Mouse (Mus musculus): ENCODE results near the gene Gm10382.
"Not testable (repeated sequence)": the region's sequence is repeated elsewhere in the genome, so short reads cannot be mapped to it uniquely, and the experiment has no call there.

Gene Gm10382

GRCm38 (mm10) chr5:125370950-125371693 lies 18.0 kb upstream of the Gm10382 start:
- no peak for DNase-seq

- DNase-seq, result no peak
Measured at GRCm38 (mm10) chr5:125372027-125372426, 17.1 kb upstream of the Gm10382 start.

- DNase-seq, result no peak
Measured at GRCm38 (mm10) chr5:125375871-125376270, 13.3 kb upstream of the Gm10382 start.

- no peak for DNase-seq
Measured at GRCm38 (mm10) chr5:125377214-125377613, 11.9 kb upstream of the Gm10382 start.

GRCm38 (mm10) chr5:125378919-125379318 lies 10.2 kb upstream of the Gm10382 start:
- no peak for DNase-seq

- no peak for DNase-seq
Measured at GRCm38 (mm10) chr5:125381954-125382672, 7.0 kb upstream of the Gm10382 start.

GRCm38 (mm10) chr5:125382673-125383558 lies 6.2 kb upstream of the Gm10382 start:
- DNase-seq, result peak; percentile 77

- DNase-seq, result no peak
Measured at GRCm38 (mm10) chr5:125383637-125384420, 5.3 kb upstream of the Gm10382 start.

- no peak for DNase-seq
Measured at GRCm38 (mm10) chr5:125384512-125385214, 4.5 kb upstream of the Gm10382 start.

GRCm38 (mm10) chr5:125385215-125385940 lies 3.7 kb upstream of the Gm10382 start:
- no peak for DNase-seq

GRCm38 (mm10) chr5:125387295-125387694 lies 1.8 kb upstream of the Gm10382 start:
- not testable (repeated sequence) for DNase-seq

GRCm38 (mm10) chr5:125388358-125389092 lies 597 bp upstream of the Gm10382 start:
- DNase-seq, result no peak

- peak; percentile 95 for DNase-seq
Measured at GRCm38 (mm10) chr5:125389579-125390441, 688 bp downstream of the Gm10382 start, which contains the start of gene Ubc. Ubc (minus strand) TSS chr5:125390202.

- no peak for DNase-seq
Measured at GRCm38 (mm10) chr5:125390906-125391477, 1.9 kb downstream of the Gm10382 start.

GRCm38 (mm10) chr5:125391609-125392008 lies 2.5 kb downstream of the Gm10382 start:
- DNase-seq, result peak; percentile 80

GRCm38 (mm10) chr5:125392176-125392575 lies 3.1 kb downstream of the Gm10382 start:
- DNase-seq, result not testable (repeated sequence)

GRCm38 (mm10) chr5:125392618-125392976 lies 3.5 kb downstream of the Gm10382 start:
- no peak for DNase-seq

- DNase-seq, result peak; percentile 99
Measured at GRCm38 (mm10) chr5:125392977-125393621, 4.0 kb downstream of the Gm10382 start.

Measured in lung, postnatal 10 days (tissue).